Mouse (Mus musculus) stomach, embryonic 14.5 days (tissue): ENCODE data around the gene Cubn. TPM values are rescaled to one million over a fixed set of nuclear protein-coding genes. Genes with fewer than 3 reads are reported as not detected.

Experiments used
- ATAC-seq: fragments of 200-750 bp; cut with Nextera tagmentation; 2 replicates; pipeline ENCODE4 v1.8.0; 2017; ENCODE audit warnings: low read depth, moderate TSS enrichment; ENCODE audit not compliant: insufficient number of reproducible peaks, insufficient read depth, low FRiP score
- H3K27ac ChIP-seq: fragments of 300-500 bp; sonication (generic); 2 replicates; pipeline ENCODE4 v1.5.1; 2014; ENCODE audit warnings: mild to moderate bottlenecking, low read length, moderate library complexity, mixed read lengths
- H3K27me3 ChIP-seq: fragments of 300-500 bp; sonication (generic); 2 replicates; pipeline ENCODE4 v1.6.1; 2014; ENCODE audit warnings: low read length, control low read depth, mixed read lengths; ENCODE audit not compliant: control insufficient read depth, insufficient read depth
- H3K36me3 ChIP-seq: fragments of 300-500 bp; sonication (generic); 2 replicates; pipeline ENCODE4 v1.6.1; 2014; ENCODE audit warnings: mild to moderate bottlenecking, control low read depth, low read length, moderate library complexity, mixed read lengths; ENCODE audit not compliant: control insufficient read depth, insufficient read depth
- H3K4me1 ChIP-seq: fragments of 300-500 bp; sonication (generic); 2 replicates; pipeline ENCODE4 v1.6.1; 2014; ENCODE audit warnings: low read length, control low read depth, mixed read lengths; ENCODE audit not compliant: control insufficient read depth, insufficient read depth
- H3K4me2 ChIP-seq: fragments of 300-500 bp; sonication (generic); replicated peaks from 2 replicates; pipeline ENCODE4 v1.6.1; 2014; ENCODE audit warnings: low read depth, low read length, control low read depth
- H3K4me3 ChIP-seq: fragments of 300-500 bp; sonication (generic); 2 replicates; pipeline ENCODE4 v1.5.1; 2014; ENCODE audit warnings: low read depth, low read length, control low read depth
- H3K9ac ChIP-seq: fragments of 300-500 bp; sonication (generic); replicated peaks from 2 replicates; pipeline ENCODE4 v1.6.1; 2014; ENCODE audit warnings: low read depth, mild to moderate bottlenecking, control low read depth, low read length, moderate library complexity, mixed read lengths
- H3K9me3 ChIP-seq: fragments of 300-500 bp; sonication (generic); 2 replicates; pipeline ENCODE4 v1.6.1; 2016; ENCODE audit warnings: low read depth, low read length, control low read depth; ENCODE audit not compliant: control insufficient read depth
- WGBS: fragments of 180-500 bp; shearing (Covaris S2); extraction: QIAGEN DNeasy Blood & Tissue Kit; methylation state at CpG from one replicate; pipeline ENCODE4 v1.1.7; 2014; 5-methylcytosine and 5-hydroxymethylcytosine counted together
- polyA plus RNA-seq: library from polyadenylated mRNA; unstranded; fragments of >200 nt; fragmentation: Nextera tagmentation; extraction: Ambion mirVana; gene quantifications from 2 replicates; pipeline ENCODE4 v1.2.1, GENCODE M21; 2014

Cubn gene
- polyA plus RNA-seq, 1 experiment from 2014 or later = 0.04 TPM

DNA sequence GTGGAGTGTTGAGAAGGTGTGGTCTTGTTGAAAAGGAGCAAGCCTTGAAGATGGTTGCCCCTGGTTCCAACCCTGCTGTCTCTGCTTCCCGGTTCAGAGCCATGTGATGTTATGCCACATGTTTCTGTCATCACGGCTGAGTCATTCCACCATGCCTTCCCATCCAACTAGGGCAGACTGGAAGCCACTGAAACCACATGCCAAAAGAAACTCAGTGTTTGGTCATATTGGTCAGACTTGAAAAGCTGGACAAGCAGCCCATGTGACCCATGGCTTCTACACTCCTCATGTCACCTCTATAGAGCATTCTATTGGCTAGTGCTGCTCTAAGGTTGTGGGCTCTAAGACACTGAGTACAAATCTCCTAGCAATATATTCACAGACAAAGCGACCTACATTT lies 261.9 kb downstream of the Cubn start:
- no peak overlapping the region for H3K27ac ChIP-seq
- no peaks in the 10 kb centered on the region for H3K4me1 ChIP-seq
- no peak overlapping the region for H3K9ac ChIP-seq
- no peaks in the 10 kb centered on the region for H3K27me3 ChIP-seq
- no peak overlapping the region for H3K4me2 ChIP-seq
- 92% methylated on average over 3 of the region's 3 CpGs for WGBS
- no peaks in the 10 kb centered on the region for H3K36me3 ChIP-seq
- no peaks in the 10 kb centered on the region for H3K9me3 ChIP-seq
- no peak overlapping the region for H3K4me3 ChIP-seq
- ATAC-seq = no peak

Other genes starting within 250 kb of the Cubn start
- gene Rsu1, start 220.4 kb downstream of the Cubn start, polyA plus RNA-seq = 172 and 183 TPM in 2 replicates
- gene Trdmt1, start 52.9 kb upstream of the Cubn start, polyA plus RNA-seq = 11.9 and 13.4 TPM in 2 replicates
- 539 and 560 TPM in 2 replicates for gene Vim, start 82.1 kb upstream of the Cubn start, polyA plus RNA-seq